Mouse (Mus musculus): ENCODE measurements around the gene Gm20878. TPM values are rescaled to one million over a fixed set of nuclear protein-coding genes. Genes with fewer than 3 reads are reported as not detected.
"Not testable (repeated sequence)": the region's sequence is repeated elsewhere in the genome, so short reads cannot be mapped to it uniquely, and the experiment has no call there.

Gene Gm20878
- 0.85 and 0.99 TPM in 2 replicates for polyA plus RNA-seq (2012)

DNA sequence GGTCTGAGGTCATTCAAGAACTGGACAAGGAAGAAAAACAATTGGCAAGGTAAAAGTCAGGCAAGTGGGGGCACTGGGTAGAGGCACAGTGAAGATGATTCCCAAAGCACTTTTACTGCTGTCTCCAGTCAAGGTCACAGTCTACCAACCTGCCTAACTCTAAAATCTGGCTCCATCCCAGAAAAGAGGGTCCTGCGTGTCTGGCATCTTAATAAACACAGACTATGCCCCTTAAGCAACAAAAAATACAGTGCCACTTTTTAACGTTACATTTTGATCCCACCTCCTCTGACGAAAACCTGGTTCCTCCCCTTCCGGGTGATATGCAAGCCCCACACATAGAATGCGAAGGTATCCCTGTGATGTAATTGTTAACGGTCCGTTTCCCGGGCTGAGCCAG is at the start of gene Gm20878:
TSS of gene Gm20878 (plus strand) at position 301 of the 400 bp plus-strand sequence.
- H3K27me3 ChIP-seq (ENCODE audit: control insufficient read depth); H3K36me3 ChIP-seq (ENCODE audit: control insufficient read depth); H3K4me3 ChIP-seq (replicated peaks): not testable (repeated sequence)

DNA sequence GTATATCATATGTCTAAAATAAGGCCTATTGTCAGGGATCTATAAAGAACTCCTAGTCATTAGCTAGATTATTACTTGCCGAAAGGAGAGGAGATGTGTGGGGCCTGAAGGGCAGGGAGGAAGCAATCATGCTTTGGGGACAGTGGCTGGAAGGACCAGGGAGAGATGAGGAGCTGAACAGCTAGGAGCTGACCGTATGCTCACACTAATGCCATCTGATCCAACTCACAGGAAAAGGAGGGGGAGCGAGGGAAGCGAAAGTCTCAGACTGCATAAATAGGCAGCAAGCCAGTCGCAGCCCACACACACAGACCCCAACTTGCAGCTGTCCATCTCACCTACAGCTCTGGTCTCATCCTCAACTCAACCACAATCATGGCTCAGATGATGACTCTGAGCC is 38.1 kb upstream of the Gm20878 start, which contains the start of gene Gm21541:
TSS of gene Gm21541 (plus strand) at position 301 of the 400 bp plus-strand sequence.
- H3K36me3 ChIP-seq (ENCODE audit: control insufficient read depth); H3K27me3 ChIP-seq (ENCODE audit: control insufficient read depth); H3K4me3 ChIP-seq (replicated peaks); H3K9me3 ChIP-seq (ENCODE audit: control insufficient read depth, low read length); H3K4me1 ChIP-seq (ENCODE audit: control insufficient read depth): not testable (repeated sequence)

More for the DNA sequence above, at the start of gene Gm20878:
- not testable (repeated sequence) for H3K9me3 ChIP-seq (ENCODE audit: control insufficient read depth, low read length); H3K4me1 ChIP-seq (ENCODE audit: control insufficient read depth)

DNA sequence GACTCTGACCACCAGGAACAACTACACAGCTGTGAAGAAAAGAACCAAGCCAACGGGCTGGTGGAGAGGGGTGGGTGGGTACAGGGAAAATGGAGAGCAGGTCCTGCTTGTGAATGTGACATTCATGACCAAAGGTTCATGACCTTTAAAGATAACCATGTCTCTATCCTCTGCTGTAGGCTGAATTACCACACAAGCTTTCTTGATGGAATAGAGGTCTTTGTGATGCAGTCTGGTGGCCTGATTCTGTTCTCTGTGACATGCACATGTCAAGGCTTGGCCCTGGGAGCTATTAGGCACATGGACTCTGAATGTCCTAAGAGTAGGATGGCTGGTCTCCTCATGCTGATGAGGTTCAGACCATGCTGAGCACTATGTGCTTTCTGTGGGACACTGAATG is 24.4 kb downstream of the Gm20878 start, which contains the start of gene Fam205a4:
TSS of gene Fam205a4 (plus strand) at position 301 of the 400 bp plus-strand sequence.
- H3K4me1 ChIP-seq (ENCODE audit: control insufficient read depth); H3K9me3 ChIP-seq (ENCODE audit: control insufficient read depth, low read length); H3K27me3 ChIP-seq (ENCODE audit: control insufficient read depth); H3K36me3 ChIP-seq (ENCODE audit: control insufficient read depth); H3K4me3 ChIP-seq (replicated peaks): not testable (repeated sequence)

Other genes with a start within 250 kb of the Gm20878 start
- not detected in 2 replicates for gene Cntfr, start 244.5 kb upstream of the Gm20878 start, polyA plus RNA-seq (2012)
- 0.14 and 0.17 TPM in 2 replicates for gene Il11ra1, start 241.6 kb upstream of the Gm20878 start, polyA plus RNA-seq (2012)
- gene Rpp25l, start 228.0 kb upstream of the Gm20878 start, polyA plus RNA-seq (2012), result 7.5 and 11.4 TPM in 2 replicates
- gene Dctn3, start 218.4 kb upstream of the Gm20878 start, polyA plus RNA-seq (2012), result 23.8 and 38.0 TPM in 2 replicates
- gene Arid3c, start 210.4 kb upstream of the Gm20878 start, polyA plus RNA-seq (2012), result not detected in 2 replicates
- gene Galt, start 186.3 kb upstream of the Gm20878 start, polyA plus RNA-seq (2012), result 0.87 and 2.4 TPM in 2 replicates
- gene Sigmar1, start 185.4 kb upstream of the Gm20878 start, polyA plus RNA-seq (2012), result 1.1 and 1.3 TPM in 2 replicates
- 1.0 and 1.3 TPM in 2 replicates for gene Ccl27a, start 167.3 kb upstream of the Gm20878 start, polyA plus RNA-seq (2012)
- gene Gm21541, start 38.0 kb upstream of the Gm20878 start, polyA plus RNA-seq (2012), result not detected in 2 replicates
- gene Fam205a4, start 24.5 kb downstream of the Gm20878 start, polyA plus RNA-seq (2012), result not detected in 2 replicates
- gene Gm21093, start 93.2 kb downstream of the Gm20878 start, polyA plus RNA-seq (2012), result not detected in 2 replicates
- not detected in 2 replicates for gene Gm3893, start 149.6 kb downstream of the Gm20878 start, polyA plus RNA-seq (2012)
- gene Gm13304, start 173.2 kb downstream of the Gm20878 start, polyA plus RNA-seq (2012), result not detected in 2 replicates
- gene Gm13306, start 211.9 kb downstream of the Gm20878 start, polyA plus RNA-seq (2012), result not detected in 2 replicates
- 0.06 TPM in 1 of 2 replicates, not detected in the other for gene Gm13305, start 227.0 kb downstream of the Gm20878 start, polyA plus RNA-seq (2012)